Mouse (Mus musculus) bone marrow macrophage, adult 2 months (primary cell): ENCODE data around the gene Ptpn11.

Experiments used
- CTCF ChIP-seq: IDR thresholded peaks from 2 replicates; pipeline ENCODE4 v1.5.1; 2012; ENCODE audit warnings: low read depth, mild to moderate bottlenecking, low read length, moderate library complexity
- POLR2A ChIP-seq: IDR thresholded peaks from 2 replicates; pipeline ENCODE4 v1.6.1; 2012; ENCODE audit warnings: mild to moderate bottlenecking, low read depth, low read length, borderline replicate concordance

DNA sequence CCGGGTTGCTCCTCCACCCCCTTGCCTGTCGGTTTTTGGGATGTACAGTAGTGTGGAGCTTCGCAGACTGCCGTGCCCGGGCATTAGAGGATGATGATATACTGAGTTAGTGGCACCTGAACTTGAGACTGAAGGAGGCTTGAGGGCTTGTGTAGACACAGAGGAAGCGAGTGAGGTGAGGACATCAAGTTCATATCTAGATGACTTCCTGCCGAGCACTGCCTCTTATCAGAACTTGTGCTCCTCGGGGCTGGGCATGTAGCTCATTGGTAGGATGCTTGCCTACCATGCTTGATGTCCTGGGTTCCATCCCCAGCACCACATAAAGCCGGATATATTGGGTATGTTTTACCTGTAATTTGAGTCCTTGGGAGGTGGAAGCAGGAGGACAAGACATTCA lies 39.6 kb upstream of the Ptpn11 start:
- TF ChIP-seq POLR2A (no peak), CTCF (no peak)
